Mouse (Mus musculus): ENCODE measurements at regions not wholly inside any gene's neighbourhood (a gene's known extent, or its start where the extent isn't known, plus 50 kb on each side); places are given as distances from the start of the nearest gene placed in this dataset.

- H3K4me3 ChIP-seq, result no peak overlapping the region
- peaks cover 62% of the 10 kb centered on the region for H3K27me3 ChIP-seq (ENCODE audit: poor library complexity, severe bottlenecking)
- no peaks in the 10 kb centered on the region for H3K36me3 ChIP-seq (replicated peaks)
- DNase-seq (ENCODE audit: extremely low spot score, low spot score), result no peak
- peaks cover 13% of the 10 kb centered on the region; the same call in 1 of the 2 replicates for H3K9me3 ChIP-seq
- H3K27ac ChIP-seq, result no peak overlapping the region
- peaks cover 12% of the 10 kb centered on the region for H3K4me1 ChIP-seq
- WGBS, result 83% methylated on average over 1 of the region's 1 CpGs
Measured at GRCm38 (mm10) chr5:139627552-139627951, 84.3 kb downstream of the Uncx start.

GRCm38 (mm10) chr5:139637028-139637427, 93.7 kb downstream of the Uncx start:
- Histone ChIP-seq H3K27me3 (ENCODE audit: poor library complexity, severe bottlenecking) (peaks cover 6% of the 10 kb centered on the region; the same call in 1 of the 2 replicates), H3K27ac (no peak overlapping the region), H3K9me3 (no peaks in the 10 kb centered on the region; the same call in 1 of the 2 replicates), H3K4me3 (no peak overlapping the region), H3K36me3 (replicated peaks) (no peaks in the 10 kb centered on the region), H3K4me1 (peaks cover 8% of the 10 kb centered on the region; the same call in 1 of the 2 replicates)
- 91% methylated on average over 2 of the region's 2 CpGs for WGBS
- DNase-seq (ENCODE audit: extremely low spot score, low spot score), result no peak

- Histone ChIP-seq H3K27ac (no peak overlapping the region), H3K36me3 (replicated peaks) (no peaks in the 10 kb centered on the region), H3K4me3 (no peak overlapping the region), H3K9me3 (no peaks in the 10 kb centered on the region), H3K27me3 (ENCODE audit: poor library complexity, severe bottlenecking) (peaks cover 21% of the 10 kb centered on the region), H3K4me1 (peaks cover 12% of the 10 kb centered on the region; the same call in 1 of the 2 replicates)
- DNase-seq (ENCODE audit: extremely low spot score, low spot score), result no peak
- WGBS, result 82% methylated on average over 16 of the region's 16 CpGs
Measured at GRCm38 (mm10) chr5:139640652-139641612, 95.2 kb downstream of the Micall2 start.

DNA sequence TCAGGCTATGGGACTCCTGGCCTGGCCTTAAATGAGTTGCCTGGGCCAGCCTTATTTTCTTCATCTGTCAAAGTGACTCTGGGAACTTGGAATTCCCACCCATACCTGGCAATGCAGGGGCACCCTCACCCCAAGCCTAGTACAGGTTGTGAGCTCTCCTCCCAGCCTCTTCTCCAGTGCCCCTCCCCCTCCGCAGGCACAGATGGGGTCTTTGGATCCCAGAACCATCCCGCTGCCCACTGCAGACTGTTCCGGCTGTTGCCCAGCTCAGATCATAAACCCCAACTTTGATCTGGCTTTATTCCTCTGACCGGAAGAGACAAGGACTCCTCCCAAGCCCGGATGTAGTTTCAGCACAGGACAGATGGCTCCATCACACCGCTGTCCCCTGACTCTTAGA, 91.3 kb downstream of the Micall2 start:
- H3K36me3 ChIP-seq (replicated peaks), result no peaks in the 10 kb centered on the region
- no peak for DNase-seq (ENCODE audit: extremely low spot score, low spot score)
- H3K4me1 ChIP-seq, result peaks cover 25% of the 10 kb centered on the region
- peaks cover 45% of the 10 kb centered on the region for H3K27me3 ChIP-seq (ENCODE audit: poor library complexity, severe bottlenecking)
- no peak overlapping the region for H3K27ac ChIP-seq
- H3K9me3 ChIP-seq, result no peaks in the 10 kb centered on the region
- no peak overlapping the region for H3K4me3 ChIP-seq
- 87% methylated on average over 6 of the region's 6 CpGs for WGBS

DNA sequence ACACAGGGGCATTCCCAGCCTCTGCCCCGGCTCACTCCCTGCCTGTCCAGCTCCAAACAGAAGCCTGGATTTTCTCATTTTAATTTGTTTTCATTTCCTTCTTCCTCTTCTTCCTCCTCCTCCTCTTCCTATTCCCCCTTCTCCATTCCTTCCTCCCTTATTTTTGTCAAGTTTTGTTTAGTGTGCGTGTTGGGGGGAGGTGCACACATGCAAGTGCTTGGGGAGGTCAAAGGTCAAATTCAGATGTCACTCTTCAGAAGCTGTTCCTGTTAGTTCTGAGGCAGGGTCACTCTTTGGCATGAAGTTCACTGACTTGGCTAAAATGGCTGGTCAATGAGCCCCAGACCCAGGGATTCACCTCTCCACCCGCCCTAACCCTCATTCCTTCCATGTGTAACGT, 85.1 kb downstream of the Micall2 start:
- WGBS, result 41% methylated on average over 4 of the region's 4 CpGs
- no peak for DNase-seq (ENCODE audit: extremely low spot score, low spot score)

More for the DNA sequence above, 85.1 kb downstream of the Micall2 start:
- Histone ChIP-seq H3K9me3 (no peaks in the 10 kb centered on the region), H3K36me3 (replicated peaks) (no peaks in the 10 kb centered on the region), H3K4me3 (no peak overlapping the region), H3K27me3 (ENCODE audit: poor library complexity, severe bottlenecking) (peaks cover 31% of the 10 kb centered on the region), H3K27ac (no peak overlapping the region), H3K4me1 (peaks cover 28% of the 10 kb centered on the region)

All from forebrain, embryonic 10.5 days (tissue).